Mouse (Mus musculus) bone marrow, adult 2 months (tissue): Measurements from ENCODE around the gene Suco. TPM values are rescaled to one million over a fixed set of nuclear protein-coding genes. Genes with fewer than 3 reads are reported as not detected.

Source experiments
- H3K27ac ChIP-seq: fragments of 200-500 bp; 2 replicates; pipeline ENCODE4 v1.5.1; 2012; ENCODE audit warnings: low read depth, mild to moderate bottlenecking, control low read depth, inconsistent platforms, low read length; ENCODE audit not compliant: control insufficient read depth, poor library complexity, insufficient read depth
- H3K4me1 ChIP-seq: fragments of 200-500 bp; 2 replicates; pipeline ENCODE4 v1.6.1; 2011; ENCODE audit warnings: low read length; ENCODE audit not compliant: control insufficient read depth, insufficient read depth
- H3K4me3 ChIP-seq: fragments of 200-500 bp; replicated peaks from 2 replicates; pipeline ENCODE3; 2011; ENCODE audit warnings: mild to moderate bottlenecking, low read depth, low read length, control low read depth; ENCODE audit not compliant: control insufficient read depth
- CTCF ChIP-seq: fragments of 200-500 bp; IDR thresholded peaks from 2 replicates; pipeline ENCODE4 v1.5.1; 2011; ENCODE audit warnings: low read length, control low read depth; ENCODE audit not compliant: control insufficient read depth, insufficient read depth
- POLR2A ChIP-seq: fragments of 200-500 bp; IDR thresholded peaks from 2 replicates; pipeline ENCODE4 v1.6.1; 2011; ENCODE audit warnings: low read depth, mild to moderate bottlenecking, control low read depth, low read length, borderline replicate concordance; ENCODE audit not compliant: control insufficient read depth
- WGBS: fragments of 180-500 bp; shearing (Covaris S2); methylation state at CpG from one replicate; pipeline ENCODE4 v1.1.7; 2018; 5-methylcytosine and 5-hydroxymethylcytosine counted together
- polyA plus RNA-seq: library from polyadenylated mRNA; stranded (reverse); fragments of >200 nt; gene quantifications from 2 replicates; pipeline ENCODE4 v1.2.4, GENCODE M21; 2011; ENCODE audit warnings: low replicate concordance; ENCODE audit not compliant: missing spikeins, insufficient read depth, insufficient read length

Suco gene
- 20.6 and 30.2 TPM in 2 replicates for polyA plus RNA-seq

DNA sequence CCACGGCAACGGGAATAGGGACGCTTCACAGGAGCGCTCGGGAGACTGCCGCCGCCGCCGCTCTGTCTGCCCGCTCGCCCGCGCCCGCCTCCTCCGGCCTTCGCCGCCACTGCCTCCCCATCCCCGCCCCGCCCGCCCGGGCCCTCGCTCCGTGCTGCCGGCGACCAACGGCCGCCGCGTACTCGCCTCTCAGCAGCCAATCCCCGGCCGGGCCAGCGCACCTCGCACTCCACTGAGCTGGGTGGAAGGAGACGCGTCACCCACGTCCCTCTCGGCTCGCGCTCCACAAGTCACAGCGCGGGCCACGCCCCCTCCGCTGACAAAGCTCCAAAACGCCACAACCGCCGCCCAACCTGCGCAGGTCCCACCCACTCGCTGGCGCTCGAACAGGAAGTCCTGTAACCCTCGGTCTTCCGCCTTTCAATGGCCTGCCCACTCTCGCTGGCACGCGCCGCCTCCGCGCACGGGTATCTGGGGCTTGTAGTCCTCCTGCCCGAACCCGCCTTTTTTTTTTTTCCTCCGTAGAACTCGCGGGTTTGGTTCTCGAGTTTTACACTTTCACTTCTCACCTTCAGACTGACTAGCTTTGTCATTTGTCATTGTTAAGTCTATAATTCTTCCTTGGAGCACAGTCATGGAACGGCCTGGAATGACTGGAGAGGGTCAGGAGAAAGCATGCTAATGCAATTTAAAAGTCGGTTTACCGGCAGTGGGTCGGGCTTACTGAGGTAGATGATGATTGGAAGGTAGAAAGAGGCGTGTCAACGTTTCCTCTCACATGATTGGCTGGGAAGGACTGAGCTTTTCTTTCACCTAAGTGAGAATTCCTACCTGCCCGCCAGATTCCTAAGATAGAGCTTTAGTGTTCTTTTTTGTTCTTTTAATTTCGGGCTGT, at the start of gene Suco:
Suco (minus strand) TSS at position 130 of the 895 bp plus-strand sequence.
- no peaks in the 10 kb centered on the region; the same call in 1 of the 2 replicates for H3K4me1 ChIP-seq
- WGBS: under 1% methylated on average over 65 of the region's 74 CpGs
- peak within 1 kb of the TSS; percentile 97 for H3K4me3 ChIP-seq
- TF ChIP-seq POLR2A (peak; percentile 90), CTCF (no peak)
- H3K27ac ChIP-seq: peak within 1 kb of the TSS; percentile 100

DNA sequence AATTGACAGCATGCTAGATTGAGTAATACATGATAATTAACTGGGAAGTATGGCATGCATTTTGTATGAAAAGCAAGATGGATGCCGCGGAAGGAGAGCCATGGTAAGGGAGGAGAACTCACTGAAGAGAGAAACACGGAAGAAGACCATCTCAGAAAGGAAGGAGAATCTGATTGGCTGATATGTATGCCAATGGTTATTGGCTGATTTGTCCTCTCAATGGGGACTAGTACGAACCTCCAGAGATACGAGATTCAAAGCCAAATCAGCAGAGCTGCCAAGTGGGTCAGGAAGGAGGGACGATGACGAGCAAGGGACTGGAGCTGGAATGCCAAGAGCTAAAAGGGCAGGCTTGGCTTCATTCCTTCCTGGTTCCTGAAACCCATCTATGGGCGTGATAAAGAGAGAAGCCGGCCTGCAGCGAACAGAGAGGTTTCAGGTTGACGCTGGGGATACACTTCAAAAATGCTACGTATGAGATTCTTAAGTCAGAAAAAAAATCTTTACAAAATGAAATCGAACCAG, 48.9 kb upstream of the Suco start:
- 87% methylated on average over 13 of the region's 13 CpGs for WGBS
- TF ChIP-seq POLR2A: no peak
- no peak for TF ChIP-seq CTCF
- H3K27ac ChIP-seq: no peak overlapping the region
- no peak overlapping the region for H3K4me3 ChIP-seq
- peaks cover 2% of the 10 kb centered on the region for H3K4me1 ChIP-seq

DNA sequence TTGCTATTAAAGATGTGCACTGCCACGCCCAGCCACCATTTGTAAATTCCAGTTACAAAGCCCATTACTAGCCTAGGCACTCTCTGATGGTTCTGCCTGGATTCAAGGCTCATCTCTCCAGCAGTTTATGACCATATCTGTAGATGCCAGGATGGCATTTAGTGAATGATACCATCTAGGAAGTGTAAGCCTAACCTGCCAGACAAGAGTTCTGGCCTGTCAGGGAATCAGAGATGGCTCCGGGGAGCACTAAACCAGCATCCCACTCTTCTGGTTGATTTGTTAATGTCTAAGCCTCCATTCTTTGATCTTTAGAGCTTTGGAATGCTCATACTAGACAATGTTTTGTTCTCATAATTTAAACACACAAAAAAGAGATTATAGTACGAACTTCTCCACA, 47.8 kb upstream of the Suco start:
- no peak for TF ChIP-seq CTCF
- no peak for TF ChIP-seq POLR2A
- 87% methylated on average over 3 of the region's 3 CpGs for WGBS
- no peak overlapping the region for H3K27ac ChIP-seq

DNA sequence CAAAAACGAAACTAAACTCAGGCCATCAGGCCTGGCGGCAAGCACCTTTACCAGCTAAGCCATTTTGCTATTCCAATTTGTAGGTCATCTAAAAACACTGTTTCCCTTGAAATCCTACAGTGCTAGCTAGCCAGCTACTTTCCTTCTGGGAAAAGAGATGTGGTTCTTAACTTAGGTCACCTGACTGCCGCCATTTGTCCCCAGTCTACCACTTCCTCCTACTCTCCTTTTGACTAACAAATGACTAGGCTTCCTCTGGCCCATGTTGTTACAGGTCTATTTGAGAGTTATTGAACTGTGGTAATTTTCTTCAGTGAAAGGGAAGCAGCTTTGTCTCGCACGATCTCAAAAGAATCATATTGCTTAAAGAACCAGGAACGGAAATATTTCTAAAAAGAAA, 45.4 kb upstream of the Suco start:
- WGBS: 59% methylated on average over 6 of the region's 6 CpGs
- TF ChIP-seq CTCF: no peak
- no peak for TF ChIP-seq POLR2A
- no peak overlapping the region for H3K27ac ChIP-seq
- peaks cover 3% of the 10 kb centered on the region for H3K4me1 ChIP-seq
- H3K4me3 ChIP-seq: no peak overlapping the region

More for the DNA sequence above, 47.8 kb upstream of the Suco start:
- Histone ChIP-seq H3K4me1 (peaks cover 2% of the 10 kb centered on the region), H3K4me3 (no peak overlapping the region)

DNA sequence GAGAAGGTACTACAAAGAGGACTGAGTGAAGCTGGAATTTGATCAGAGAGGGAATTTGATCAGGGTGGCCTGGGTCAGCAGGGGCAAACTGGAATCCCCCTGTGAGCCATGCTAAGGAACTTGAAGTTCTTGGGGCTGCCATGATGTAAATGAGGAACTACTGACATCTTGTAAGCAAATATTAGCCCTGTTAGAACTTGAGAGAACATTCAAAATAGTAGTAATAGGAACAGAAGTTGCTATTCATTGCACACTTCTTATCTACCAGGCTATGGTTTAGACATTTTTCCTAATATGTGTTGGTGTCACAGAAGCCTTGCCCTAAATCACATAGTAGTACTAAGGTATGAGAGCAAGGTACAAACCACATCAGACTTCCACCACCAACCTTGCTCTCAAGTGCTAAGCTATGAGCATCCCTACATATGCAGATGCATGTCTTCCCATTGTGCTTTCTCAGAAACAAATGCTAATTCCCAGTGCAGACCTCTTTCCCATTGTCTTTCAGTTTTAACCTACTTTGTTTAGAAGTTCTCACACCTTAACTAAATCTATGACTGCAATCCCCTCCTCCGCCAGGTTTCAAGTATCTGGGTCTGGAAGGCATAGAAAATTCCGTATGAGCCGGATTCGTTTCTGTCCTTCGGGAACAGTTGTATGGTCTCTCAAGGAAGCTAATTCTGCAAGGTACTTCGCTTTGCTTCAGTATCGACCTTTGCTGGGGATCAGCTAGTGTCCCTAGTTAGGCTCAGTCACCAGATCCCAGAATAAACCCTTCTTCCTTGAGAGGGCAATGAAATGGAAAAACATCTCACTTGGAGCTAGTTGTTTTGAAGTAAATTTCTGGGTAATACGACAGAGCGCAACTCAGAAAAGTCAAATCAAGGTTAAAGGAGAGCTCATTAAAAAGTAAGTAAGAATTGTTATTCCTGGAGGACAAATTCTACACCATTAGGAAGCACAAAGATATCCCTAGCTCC, 44.3 kb upstream of the Suco start:
- TF ChIP-seq CTCF (no peak), POLR2A (no peak)
- H3K4me3 ChIP-seq: no peak overlapping the region
- peaks cover 3% of the 10 kb centered on the region for H3K4me1 ChIP-seq
- H3K27ac ChIP-seq: no peak overlapping the region
- 89% methylated on average over 9 of the region's 9 CpGs for WGBS

DNA sequence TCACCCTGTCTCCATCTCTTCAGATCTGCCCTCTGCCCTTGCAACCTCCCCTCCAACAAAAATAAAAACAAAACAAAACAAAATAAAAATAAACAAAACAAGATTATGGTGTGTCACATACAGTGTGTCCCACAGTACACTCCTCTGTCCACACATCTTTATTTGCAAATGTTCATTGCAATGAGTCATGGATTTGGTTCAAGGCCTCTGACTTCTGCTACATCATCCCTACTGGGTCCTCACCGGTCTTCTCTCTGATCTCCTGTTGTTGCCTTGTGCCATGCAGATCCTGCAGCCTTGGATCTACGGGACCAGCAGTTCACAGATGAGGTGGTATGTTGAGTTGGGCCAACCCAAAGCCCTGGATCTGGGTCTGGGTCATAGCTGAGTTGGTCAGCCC, 43.1 kb upstream of the Suco start:
- Histone ChIP-seq H3K27ac (no peak overlapping the region), H3K4me3 (no peak overlapping the region), H3K4me1 (peaks cover 3% of the 10 kb centered on the region)
- WGBS: 84% methylated on average over 2 of the region's 2 CpGs
- TF ChIP-seq CTCF (no peak), POLR2A (no peak)

DNA sequence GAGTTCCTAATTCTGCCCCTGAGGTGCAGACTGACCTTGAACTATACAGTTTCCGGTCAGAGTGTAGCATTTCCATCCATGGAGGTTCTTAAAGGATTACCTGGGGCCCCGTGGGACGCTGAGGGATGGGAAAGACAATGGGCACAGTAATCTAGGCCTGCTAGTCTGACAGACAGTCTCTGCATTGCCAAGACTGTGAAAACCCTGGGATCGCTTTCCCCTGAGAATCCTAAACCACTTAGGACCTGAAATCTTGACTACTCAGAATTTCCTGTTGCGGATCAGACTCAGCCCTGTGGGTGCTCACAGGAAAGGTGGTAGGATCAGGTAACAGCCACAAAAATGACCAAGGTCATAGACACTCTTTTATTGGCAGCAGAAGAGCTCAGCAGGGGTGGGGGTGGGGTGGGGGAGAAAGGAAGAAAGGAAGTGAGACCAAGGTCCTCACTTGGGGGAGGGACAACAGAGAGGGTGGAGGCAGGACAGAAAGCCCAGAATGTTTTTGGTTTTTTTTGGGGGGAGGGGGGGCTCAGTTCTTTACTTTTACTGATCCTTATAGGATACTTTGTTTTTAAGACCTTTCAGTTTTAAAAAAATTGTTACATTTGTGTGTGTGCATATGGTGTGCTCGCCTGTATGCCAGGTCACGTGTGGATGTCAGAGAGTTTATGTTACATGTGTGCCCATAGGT, 42.3 kb upstream of the Suco start:
- Histone ChIP-seq H3K27ac (no peak overlapping the region), H3K4me1 (peaks cover 3% of the 10 kb centered on the region), H3K4me3 (no peak overlapping the region)
- WGBS: 44% methylated on average over 7 of the region's 7 CpGs
- TF ChIP-seq POLR2A (no peak), CTCF (no peak)
